Mouse (Mus musculus): ENCODE measurements around the gene Stra8. TPM values are rescaled to one million over a fixed set of nuclear protein-coding genes. Genes with fewer than 3 reads are reported as not detected.

Stra8 gene
- total RNA-seq, 1 experiment from 2014 or later: not detected

- no peak for DNase-seq
Measured at GRCm38 (mm10) chr6:34903441-34903840, 16.5 kb upstream of the Stra8 start.

DNA sequence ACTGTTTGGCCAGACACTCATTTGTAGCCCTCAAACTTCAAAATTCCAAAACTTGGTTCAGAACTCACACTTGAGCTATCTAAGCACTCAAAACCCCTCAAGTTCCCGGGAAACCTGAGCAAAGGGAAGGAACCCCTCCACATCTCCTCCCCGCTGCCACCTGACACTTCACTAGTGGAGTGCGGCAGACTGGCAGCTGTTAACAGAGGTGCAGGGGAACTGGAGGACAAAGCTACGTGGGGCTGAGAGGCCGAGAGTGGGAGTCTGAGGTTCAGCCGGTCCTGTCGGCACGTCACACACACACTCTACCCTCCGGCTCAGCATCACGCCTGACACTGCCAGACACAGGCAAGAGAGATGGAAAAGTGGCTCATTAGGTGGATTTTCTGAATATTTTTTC is 16.1 kb upstream of the Stra8 start:
- no peak for DNase-seq

DNA sequence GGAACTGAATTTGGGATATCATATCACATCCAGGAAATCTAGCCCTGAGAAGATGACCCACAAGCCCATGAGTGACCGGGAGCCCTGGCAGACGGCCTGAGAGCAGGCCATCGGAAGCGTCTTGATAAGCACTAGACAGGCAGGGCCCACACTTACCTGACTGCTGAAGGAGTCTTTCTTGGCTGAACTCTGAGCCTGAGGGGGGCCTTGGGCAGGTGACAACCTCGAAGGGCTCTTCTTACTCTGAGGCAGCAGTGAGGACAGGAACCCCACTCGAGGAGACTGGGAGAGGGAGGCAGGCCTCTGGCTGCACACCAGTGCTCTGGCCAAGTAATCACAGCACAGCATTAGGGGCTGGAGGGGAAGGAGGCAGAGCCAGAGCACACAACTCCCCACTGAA is 15.6 kb upstream of the Stra8 start:
- DNase-seq: no peak

- DNase-seq: no peak
Measured at GRCm38 (mm10) chr6:34906125-34906524, 13.8 kb upstream of the Stra8 start.

- peak; percentile 25 for DNase-seq
Measured at GRCm38 (mm10) chr6:34906661-34907060, 13.3 kb upstream of the Stra8 start.

DNA sequence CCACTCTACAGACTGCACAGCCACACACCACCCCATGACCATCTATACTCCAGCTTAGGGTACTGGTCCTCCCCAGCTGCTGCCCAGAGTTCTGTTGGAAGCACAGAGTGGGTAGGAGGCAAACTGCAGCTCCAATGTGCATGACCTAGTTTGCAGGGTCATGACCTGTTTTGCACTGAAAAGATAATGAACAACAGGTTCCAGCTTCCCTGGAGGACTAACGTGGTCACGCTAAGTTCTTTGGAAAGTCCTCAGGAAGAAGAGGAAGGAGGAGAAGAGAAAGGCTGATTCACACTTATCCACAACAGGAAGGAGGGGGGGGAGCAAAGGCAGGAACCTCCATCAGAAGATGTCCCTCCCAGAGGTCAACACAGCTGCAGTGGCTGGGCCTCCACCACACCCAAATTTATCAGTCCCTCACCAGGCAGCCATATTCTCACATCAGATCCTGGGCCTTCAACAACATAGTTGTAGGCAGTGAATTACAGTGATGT is 12.8 kb upstream of the Stra8 start:
- no peak for DNase-seq

DNA sequence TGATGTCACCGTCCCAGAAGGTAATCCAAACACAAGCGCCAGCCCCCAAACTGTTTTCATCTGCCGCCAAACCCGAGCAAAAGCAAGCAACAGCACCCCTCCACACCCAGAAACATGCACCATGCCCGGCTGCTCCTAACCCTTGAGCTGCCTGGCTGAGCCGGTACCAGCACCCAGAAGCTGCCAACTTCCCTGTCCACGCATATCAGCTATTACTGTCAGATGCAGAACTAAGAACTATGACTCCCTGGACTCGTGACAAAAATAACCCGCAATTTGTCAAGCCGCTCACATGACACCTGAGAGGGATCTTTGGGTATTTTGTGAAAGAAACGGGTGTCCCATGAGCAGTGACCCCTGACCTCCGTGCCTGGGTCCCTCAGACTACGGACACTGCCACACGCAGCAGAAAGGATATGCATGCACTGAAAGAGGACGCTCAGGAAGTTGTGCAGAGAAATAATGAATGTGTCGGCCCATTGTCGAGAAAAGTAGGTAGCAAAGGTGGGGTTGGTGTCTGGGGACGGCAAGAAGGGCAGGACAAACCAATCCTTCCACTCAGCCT is 12.2 kb upstream of the Stra8 start:
- no peak for DNase-seq

DNA sequence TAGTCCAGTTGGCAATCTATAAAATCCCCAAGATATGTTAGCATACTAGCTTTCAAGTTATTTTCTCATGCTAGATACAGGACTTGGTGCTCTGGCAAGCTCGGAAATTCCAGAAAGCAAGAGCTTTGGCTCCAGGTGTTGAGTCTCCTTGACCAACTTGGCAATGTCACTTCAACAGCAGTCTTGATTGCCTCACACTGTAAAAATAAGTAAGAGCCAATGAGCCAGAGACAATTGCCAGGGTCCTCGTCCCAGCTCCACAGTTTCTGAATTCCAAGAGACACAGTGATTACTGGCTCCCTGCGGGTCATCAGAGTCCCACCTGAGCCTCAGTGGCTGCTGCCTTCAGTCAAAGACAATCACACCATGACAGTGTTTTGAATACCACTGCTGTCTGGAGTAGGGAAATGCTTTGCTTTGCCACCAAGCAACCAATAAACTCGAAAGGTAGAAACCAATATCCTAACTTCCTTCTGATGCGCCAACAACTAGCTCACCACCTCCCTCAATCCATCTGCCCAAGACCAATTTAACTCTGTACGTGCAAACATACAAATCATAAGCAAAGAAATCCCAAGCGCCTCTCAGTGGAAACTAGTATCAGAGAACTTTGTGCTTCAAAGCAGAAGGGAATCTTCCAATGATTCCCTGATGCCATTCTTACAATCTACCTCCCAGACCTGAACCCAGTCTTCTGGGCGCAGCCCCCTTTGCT is 10.2 kb upstream of the Stra8 start:
- peak; percentile 22 for DNase-seq

DNA sequence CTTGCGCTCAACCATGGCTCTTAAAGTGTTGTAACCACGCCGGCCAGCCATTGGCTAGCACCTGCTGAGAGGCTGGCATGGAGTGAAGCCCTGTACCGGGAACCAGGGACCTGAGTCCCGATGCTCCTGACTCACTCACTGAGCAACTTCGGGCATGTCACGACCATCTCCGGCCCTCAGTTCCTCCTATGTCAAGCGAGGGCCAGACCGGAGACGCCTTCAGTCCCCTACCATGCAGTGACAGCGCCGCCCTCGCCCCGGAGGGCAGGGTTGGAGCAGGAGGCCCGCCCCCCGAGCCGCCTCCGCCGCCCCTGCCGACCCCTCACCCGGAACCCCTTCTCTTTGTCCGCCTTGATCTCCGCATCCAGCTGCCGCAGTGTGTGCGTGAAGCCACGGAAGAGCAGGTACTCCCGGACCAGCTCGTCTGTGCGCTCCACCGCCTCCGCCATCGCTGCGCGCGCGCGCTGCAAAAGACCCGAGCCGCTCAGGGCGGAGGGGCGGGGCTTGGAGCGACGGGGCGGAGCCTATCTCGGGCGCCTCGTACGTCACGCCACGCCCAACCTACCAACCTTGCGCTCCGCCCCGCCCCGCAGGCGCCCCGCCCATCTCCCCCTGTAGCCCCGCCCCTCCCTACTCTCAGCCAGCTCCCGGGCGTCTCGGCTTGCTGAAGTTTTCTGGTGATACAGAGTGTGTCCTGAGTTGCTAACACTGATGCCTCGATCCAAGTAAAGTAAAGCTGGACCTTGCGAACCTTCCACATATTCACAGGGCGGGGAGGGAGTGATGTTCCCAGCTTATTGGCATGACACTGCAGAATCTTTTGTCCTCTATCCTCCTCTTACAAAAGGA is 9.4 kb upstream of the Stra8 start, which contains the start of gene Wdr91:
TSS of gene Wdr91 (minus strand) at position 506 of the 849 bp plus-strand sequence.
- DNase-seq: peak; percentile 97

- DNase-seq: no peak
Measured at GRCm38 (mm10) chr6:34913341-34914040, 6.5 kb upstream of the Stra8 start.

GRCm38 (mm10) chr6:34914462-34914861 is 5.5 kb upstream of the Stra8 start:
- no peak for DNase-seq

GRCm38 (mm10) chr6:34919146-34919545 is 817 bp upstream of the Stra8 start:
- DNase-seq: no peak

GRCm38 (mm10) chr6:34920631-34921030 is 668 bp downstream of the Stra8 start:
- no peak for DNase-seq

DNA sequence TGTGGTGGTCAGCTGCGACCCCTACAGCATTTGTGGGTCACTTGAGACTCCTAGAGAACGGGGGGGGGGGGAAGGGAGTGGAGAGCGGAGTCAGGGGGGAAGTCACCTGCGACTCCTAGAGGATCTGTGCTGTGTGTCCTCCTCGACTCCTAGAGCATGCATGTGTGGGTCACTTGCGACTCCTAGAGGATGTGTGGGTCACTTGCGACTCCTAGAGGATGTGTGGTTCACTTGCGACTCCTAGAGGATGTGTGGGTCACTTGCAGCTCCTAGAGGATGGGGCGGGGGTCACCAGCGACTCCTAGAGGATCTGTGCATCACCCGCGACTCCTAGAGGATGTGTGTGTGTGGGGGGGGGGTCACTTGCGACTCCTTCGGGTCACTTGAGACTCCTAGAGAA is 2.0 kb downstream of the Stra8 start:
- DNase-seq: peak; percentile 74

DNA sequence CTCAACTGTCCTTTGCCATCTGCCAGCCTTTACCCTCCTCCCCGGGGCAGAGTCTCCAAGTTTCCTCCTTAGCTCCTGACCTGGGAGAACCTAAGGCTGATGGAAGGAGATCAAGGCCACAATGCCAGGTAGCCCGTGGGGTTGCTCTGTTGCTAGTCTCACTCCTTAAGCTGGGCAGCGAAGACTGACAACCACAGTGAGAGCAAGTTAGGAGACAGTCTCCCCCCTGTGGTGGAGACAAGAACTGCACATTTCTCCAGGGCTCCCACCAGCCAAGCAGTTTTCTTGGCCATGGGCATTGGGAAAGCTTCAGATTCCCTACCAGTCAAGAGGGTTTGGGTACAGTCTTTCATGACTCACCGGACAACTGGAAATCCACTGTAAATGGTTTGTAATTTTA is 7.2 kb downstream of the Stra8 start:
- DNase-seq: peak; percentile 78

DNA sequence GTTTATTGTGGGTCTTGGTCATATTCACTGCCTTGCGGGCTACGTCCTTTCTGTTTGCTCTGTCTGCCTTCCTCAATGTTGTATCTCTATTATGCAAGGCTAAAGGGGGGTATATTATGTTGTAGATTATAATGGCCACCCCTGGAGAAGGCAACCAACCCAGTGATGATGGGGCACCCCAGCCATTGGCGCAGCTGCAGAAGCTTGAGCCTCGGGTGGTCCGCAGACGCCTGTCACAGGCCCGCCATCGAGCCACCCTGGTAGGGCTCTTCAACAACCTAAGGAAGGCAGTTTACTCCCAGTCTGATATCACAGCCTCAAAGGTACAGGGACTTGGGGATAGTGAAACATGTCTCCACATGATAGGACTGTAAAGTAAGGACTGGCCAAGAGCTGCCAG is 7.6 kb downstream of the Stra8 start:
- DNase-seq: no peak

DNA sequence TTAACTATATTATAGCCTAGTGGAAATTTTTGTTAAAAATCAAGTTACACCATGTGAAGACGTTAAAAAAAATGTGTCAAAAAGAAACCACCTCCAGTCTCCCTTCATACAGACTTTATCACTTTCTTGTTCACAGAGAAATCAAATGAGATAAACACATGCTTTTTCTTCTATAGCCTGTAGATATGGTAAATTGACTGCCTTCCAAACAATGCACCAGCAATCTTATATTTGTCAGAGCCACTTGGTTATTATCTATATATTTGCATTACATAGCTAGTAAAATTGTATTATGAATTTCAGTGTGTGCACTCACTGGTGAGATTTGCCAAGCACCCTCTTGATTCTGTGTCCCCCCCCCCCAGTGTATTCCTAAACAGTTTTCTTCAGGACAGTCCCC is 12.7 kb downstream of the Stra8 start:
- no peak for DNase-seq

- DNase-seq: no peak
Measured at GRCm38 (mm10) chr6:34936743-34937142, 16.8 kb downstream of the Stra8 start.

- DNase-seq: no peak
Measured at GRCm38 (mm10) chr6:34938280-34938928, 18.4 kb downstream of the Stra8 start.

DNA sequence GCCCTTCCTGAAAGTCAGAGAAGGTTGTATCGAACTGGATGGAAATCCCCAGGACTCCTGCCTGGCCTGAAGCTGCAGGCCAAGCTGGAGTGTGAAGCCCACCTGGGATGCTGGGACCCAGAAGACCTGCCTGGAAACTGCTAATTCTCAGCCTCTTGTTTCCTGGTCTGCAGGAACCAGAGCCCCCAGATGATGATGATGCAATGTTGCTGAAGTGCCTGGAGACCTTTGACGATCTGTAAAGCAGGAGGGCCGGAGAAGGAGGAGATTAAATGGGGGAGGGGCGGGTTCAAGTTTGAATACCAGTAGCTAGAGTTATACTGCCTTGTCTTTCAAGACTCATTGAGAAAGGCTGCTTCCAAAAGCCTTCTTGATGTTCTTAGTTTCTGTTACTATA is 19.0 kb downstream of the Stra8 start:
- no peak for DNase-seq

DNA sequence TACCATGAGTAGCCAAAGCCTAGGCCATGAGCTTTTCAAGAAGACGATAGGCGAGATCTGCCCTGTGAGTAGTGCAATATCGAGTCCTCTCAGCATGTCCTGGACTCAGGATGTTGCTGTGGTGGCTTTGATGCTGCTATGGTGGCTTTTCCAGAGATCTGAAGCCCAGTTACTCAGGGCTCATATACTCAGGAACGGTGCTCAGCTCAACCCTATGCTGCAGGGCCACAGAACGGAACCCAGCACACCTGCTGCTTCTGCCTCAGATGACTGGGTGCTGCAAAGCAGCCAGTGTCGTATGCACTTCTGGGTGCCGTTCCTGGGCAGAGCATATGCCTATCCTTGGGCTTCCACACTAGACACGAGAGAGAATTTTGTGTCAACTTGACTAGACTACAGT is 19.5 kb downstream of the Stra8 start:
- DNase-seq: no peak

- DNase-seq: no peak
Measured at GRCm38 (mm10) chr6:34941496-34941895, 21.5 kb downstream of the Stra8 start.

Measured in adrenal gland, postnatal 14 days (tissue).